Mouse (Mus musculus) midbrain, embryonic 11.5 days (tissue): ENCODE measurements at regions not wholly inside any gene's neighbourhood (a gene's known extent, or its start where the extent isn't known, plus 50 kb on each side); places are given as distances from the start of the nearest gene placed in this dataset.

Source experiments
- ATAC-seq: fragments of 200-750 bp; cut with Nextera tagmentation; 2 replicates; pipeline ENCODE4 v1.8.0; 2017; ENCODE audit warnings: moderate TSS enrichment, moderate library complexity; ENCODE audit not compliant: low FRiP score
- DNase-seq: peaks from one replicate; pipeline ENCODE4 v3.0.0; 2015; ENCODE audit warnings: low spot score; ENCODE audit errors: missing footprints
- H3K27ac ChIP-seq: fragments of 300-500 bp; sonication (generic); 2 replicates; pipeline ENCODE4 v1.5.1; 2014; ENCODE audit warnings: low read depth, low read length
- H3K27me3 ChIP-seq: fragments of 300-500 bp; sonication (generic); 2 replicates; pipeline ENCODE4 v1.6.1; 2014; ENCODE audit warnings: mild to moderate bottlenecking, low read length, moderate library complexity, mixed read lengths; ENCODE audit not compliant: control insufficient read depth, insufficient read depth
- H3K36me3 ChIP-seq: fragments of 300-500 bp; sonication (generic); 2 replicates; pipeline ENCODE4 v1.6.1; 2014; ENCODE audit warnings: mild to moderate bottlenecking, low read length, moderate library complexity, mixed read lengths; ENCODE audit not compliant: control insufficient read depth, insufficient read depth
- H3K4me1 ChIP-seq: fragments of 300-500 bp; sonication (generic); 2 replicates; pipeline ENCODE4 v1.6.1; 2014; ENCODE audit warnings: low read length; ENCODE audit not compliant: control insufficient read depth, insufficient read depth
- H3K4me2 ChIP-seq: fragments of 300-500 bp; sonication (generic); 2 replicates; pipeline ENCODE4 v1.6.1; 2014; ENCODE audit warnings: mild to moderate bottlenecking, moderate library complexity
- H3K4me3 ChIP-seq: fragments of 300-500 bp; sonication (generic); 2 replicates; pipeline ENCODE4 v1.5.1; 2014; ENCODE audit warnings: low read depth, low read length
- H3K9ac ChIP-seq: fragments of 300-500 bp; sonication (generic); 2 replicates; pipeline ENCODE4 v1.6.1; 2014; ENCODE audit warnings: low read length
- H3K9me3 ChIP-seq: fragments of 300-500 bp; sonication (generic); 2 replicates; pipeline ENCODE4 v1.6.1; 2016; ENCODE audit warnings: low read length; ENCODE audit not compliant: control insufficient read depth
- WGBS: fragments of 180-500 bp; shearing (Covaris S2); extraction: QIAGEN DNeasy Blood & Tissue Kit; methylation state at CpG from one replicate; pipeline ENCODE4 v1.1.7; 2014; 5-methylcytosine and 5-hydroxymethylcytosine counted together

DNA sequence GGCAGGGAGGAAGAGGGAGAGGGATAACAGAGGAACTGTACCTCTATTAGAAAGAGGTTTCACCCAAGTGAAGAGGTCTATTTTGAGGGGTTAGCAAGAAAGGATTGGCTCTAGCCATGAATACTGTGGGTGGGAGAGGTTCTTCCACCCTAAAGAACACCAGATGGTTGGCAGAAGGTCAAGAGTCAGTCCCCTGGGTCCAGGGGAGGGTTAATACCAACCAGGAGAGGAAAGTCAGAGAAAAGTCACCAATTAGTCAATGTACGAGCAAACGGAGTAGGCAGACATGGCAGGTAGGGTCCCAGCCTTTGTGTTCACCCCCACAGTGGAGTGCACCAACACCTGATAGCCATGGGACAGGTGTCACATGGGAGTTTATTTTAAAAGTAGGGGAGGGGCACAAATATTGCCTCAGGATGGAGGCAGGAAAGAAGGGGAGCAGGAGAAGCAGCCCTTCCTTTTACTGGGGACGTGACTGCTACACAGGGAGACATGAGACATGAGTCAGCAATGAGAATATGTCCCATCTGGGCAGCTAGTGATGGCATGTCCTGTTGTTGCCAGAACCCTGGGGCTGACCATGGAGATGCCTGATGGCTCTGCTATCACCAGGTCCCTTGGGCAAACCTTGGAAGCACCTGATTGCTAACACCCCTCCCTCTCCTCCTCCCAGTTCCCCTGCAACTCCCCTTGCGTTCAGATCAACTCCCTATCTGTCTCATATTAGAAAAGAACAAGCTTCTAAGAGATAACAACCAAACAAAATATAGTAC is 593.4 kb upstream of the Cited2 start:
- Histone ChIP-seq H3K36me3 (no peaks in the 10 kb centered on the region), H3K27me3 (no peaks in the 10 kb centered on the region), H3K27ac (no peak overlapping the region), H3K9me3 (peaks cover 4% of the 10 kb centered on the region; the same call in 1 of the 2 replicates), H3K4me3 (no peak overlapping the region), H3K9ac (no peak overlapping the region), H3K4me1 (no peaks in the 10 kb centered on the region), H3K4me2 (no peak overlapping the region)
- ATAC-seq (no peak), DNase-seq (no peak)
- WGBS = 86% methylated on average over 4 of the region's 4 CpGs

GRCm38 (mm10) chr10:17130661-17131060 is 592.4 kb upstream of the Cited2 start:
- Histone ChIP-seq H3K9ac (no peak overlapping the region), H3K4me1 (no peaks in the 10 kb centered on the region), H3K36me3 (no peaks in the 10 kb centered on the region), H3K9me3 (no peaks in the 10 kb centered on the region), H3K4me2 (no peak overlapping the region), H3K27me3 (no peaks in the 10 kb centered on the region), H3K4me3 (no peak overlapping the region), H3K27ac (no peak overlapping the region)
- 83% methylated on average over 1 of the region's 1 CpGs for WGBS
- ATAC-seq (no peak), DNase-seq (no peak)

DNA sequence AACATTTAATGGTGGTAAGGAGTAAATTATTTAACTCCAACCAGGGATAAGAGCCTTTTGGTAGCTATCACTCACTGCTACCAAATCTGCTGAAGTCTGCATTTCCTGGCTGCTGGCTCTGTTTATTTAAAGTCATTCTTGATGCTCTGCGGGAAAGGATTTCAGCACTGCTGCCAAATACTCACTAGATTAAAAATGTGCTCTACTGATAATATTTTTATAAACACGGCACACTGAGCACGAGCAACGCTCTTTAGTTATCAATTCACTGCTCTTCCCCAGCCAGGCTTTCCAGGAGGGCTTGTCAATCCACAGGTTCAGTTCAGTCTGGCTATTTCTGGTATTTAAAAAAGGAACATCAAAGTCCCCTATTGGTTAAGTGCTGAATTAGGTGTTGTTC is 591.3 kb upstream of the Cited2 start:
- Histone ChIP-seq H3K9ac (no peak overlapping the region), H3K4me3 (no peak overlapping the region), H3K4me2 (no peak overlapping the region), H3K4me1 (no peaks in the 10 kb centered on the region), H3K36me3 (no peaks in the 10 kb centered on the region), H3K9me3 (no peaks in the 10 kb centered on the region), H3K27ac (no peak overlapping the region), H3K27me3 (no peaks in the 10 kb centered on the region)
- 69% methylated on average over 4 of the region's 4 CpGs for WGBS
- DNase-seq (no peak), ATAC-seq (no peak)

- no peak overlapping the region for H3K4me3 ChIP-seq
- H3K9me3 ChIP-seq = no peaks in the 10 kb centered on the region
- ATAC-seq (no peak), DNase-seq (no peak)
- no peaks in the 10 kb centered on the region for H3K36me3 ChIP-seq
- no peaks in the 10 kb centered on the region for H3K4me1 ChIP-seq
- H3K4me2 ChIP-seq = no peak overlapping the region
- no peaks in the 10 kb centered on the region for H3K27me3 ChIP-seq
- no peak overlapping the region for H3K27ac ChIP-seq
- 73% methylated on average over 3 of the region's 3 CpGs for WGBS
- H3K9ac ChIP-seq = no peak overlapping the region
Measured at GRCm38 (mm10) chr10:17175385-17175784, 547.6 kb upstream of the Cited2 start.

GRCm38 (mm10) chr10:17177054-17177453 is 546.0 kb upstream of the Cited2 start:
- Histone ChIP-seq H3K9me3 (no peaks in the 10 kb centered on the region), H3K27me3 (no peaks in the 10 kb centered on the region), H3K27ac (no peak overlapping the region), H3K36me3 (no peaks in the 10 kb centered on the region), H3K4me1 (no peaks in the 10 kb centered on the region), H3K4me3 (no peak overlapping the region), H3K4me2 (no peak overlapping the region), H3K9ac (no peak overlapping the region)
- DNase-seq (no peak), ATAC-seq (peak; percentile 72; the same call in 1 of the 2 replicates)
- WGBS = 52% methylated on average over 1 of the region's 1 CpGs

DNA sequence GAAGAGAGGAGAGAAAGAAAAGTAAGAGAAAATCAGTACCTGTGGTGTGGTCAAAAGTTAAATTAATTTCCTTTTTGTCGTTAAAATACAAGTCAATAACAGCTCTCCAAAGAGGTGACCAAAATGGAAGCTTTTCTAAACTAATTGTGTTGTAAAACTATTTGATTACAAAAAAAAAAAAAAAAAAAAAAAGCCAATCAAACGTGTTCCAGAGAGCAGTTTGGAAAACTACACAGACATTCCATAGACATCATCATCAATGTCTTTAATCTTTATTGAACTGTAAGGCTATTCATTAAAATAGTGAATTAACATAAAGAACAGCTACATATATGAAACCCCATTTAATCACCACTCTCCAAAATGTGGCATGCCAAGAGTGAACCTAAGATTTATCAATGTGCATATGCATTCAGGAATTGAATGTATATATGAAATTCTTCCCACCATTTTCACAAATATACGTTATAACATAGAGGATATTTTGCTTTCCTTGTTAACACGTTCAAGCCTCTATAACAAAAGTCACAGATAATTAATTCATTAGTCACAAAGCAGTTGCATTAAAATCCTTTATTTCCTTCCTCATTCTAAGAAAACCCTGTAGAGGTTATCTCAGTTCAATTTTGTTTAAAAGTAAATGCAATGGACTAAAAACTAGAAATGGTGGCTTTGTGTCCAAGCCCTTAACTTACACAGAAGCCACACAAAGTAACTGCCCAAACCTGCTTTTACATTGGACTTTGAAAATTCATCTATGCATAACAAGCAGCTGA is 545.3 kb upstream of the Cited2 start:
- no peaks in the 10 kb centered on the region for H3K27me3 ChIP-seq
- WGBS = 68% methylated on average over 4 of the region's 4 CpGs
- no peak overlapping the region for H3K4me2 ChIP-seq
- no peaks in the 10 kb centered on the region for H3K36me3 ChIP-seq
- H3K9ac ChIP-seq = no peak overlapping the region
- no peak overlapping the region for H3K4me3 ChIP-seq
- ATAC-seq (no peak), DNase-seq (no peak)
- no peaks in the 10 kb centered on the region for H3K9me3 ChIP-seq
- no peak overlapping the region for H3K27ac ChIP-seq
- no peaks in the 10 kb centered on the region for H3K4me1 ChIP-seq

GRCm38 (mm10) chr10:17178627-17179026 is 544.4 kb upstream of the Cited2 start:
- Histone ChIP-seq H3K27me3 (no peaks in the 10 kb centered on the region), H3K9ac (no peak overlapping the region), H3K4me1 (no peaks in the 10 kb centered on the region), H3K36me3 (no peaks in the 10 kb centered on the region), H3K9me3 (no peaks in the 10 kb centered on the region), H3K27ac (no peak overlapping the region), H3K4me2 (no peak overlapping the region), H3K4me3 (no peak overlapping the region)
- DNase-seq = no peak
- peak; percentile 88 for ATAC-seq

- Histone ChIP-seq H3K9me3 (no peaks in the 10 kb centered on the region), H3K4me3 (no peak overlapping the region), H3K36me3 (no peaks in the 10 kb centered on the region), H3K4me1 (peaks cover 2% of the 10 kb centered on the region), H3K27me3 (no peaks in the 10 kb centered on the region), H3K4me2 (no peak overlapping the region), H3K9ac (no peak overlapping the region), H3K27ac (no peak overlapping the region)
- DNase-seq (no peak), ATAC-seq (no peak)
- 64% methylated on average over 2 of the region's 2 CpGs for WGBS
Measured at GRCm38 (mm10) chr10:17184418-17184817, 538.6 kb upstream of the Cited2 start.

DNA sequence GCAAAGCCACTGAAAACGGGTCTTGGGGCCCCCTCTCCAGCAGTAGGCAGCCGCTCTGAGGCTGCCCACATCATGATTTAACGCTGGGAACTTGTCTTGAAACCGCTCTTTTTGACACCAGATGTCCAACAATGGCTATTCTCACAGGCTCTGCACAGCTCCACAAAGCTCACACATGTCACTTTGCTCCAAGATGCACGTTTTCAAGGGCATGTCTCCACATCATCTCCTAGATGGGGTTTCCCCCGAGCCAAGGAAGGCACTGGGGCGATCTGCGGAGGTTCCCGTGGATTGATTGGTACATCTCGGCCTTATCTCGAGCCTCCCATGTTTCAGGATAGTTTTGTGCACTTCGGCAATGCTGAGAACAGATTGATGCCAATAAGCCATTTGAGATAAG is 526.8 kb upstream of the Cited2 start:
- H3K27ac ChIP-seq = peak overlapping the region; percentile 17; the same call in 1 of the 2 replicates
- 76% methylated on average over 12 of the region's 12 CpGs for WGBS
- no peak overlapping the region for H3K4me2 ChIP-seq

More for the DNA sequence above, 526.8 kb upstream of the Cited2 start:
- no peaks in the 10 kb centered on the region for H3K4me1 ChIP-seq
- DNase-seq (peak; percentile 84), ATAC-seq (peak; percentile 76)
- no peaks in the 10 kb centered on the region for H3K36me3 ChIP-seq
- no peaks in the 10 kb centered on the region for H3K9me3 ChIP-seq
- no peaks in the 10 kb centered on the region for H3K27me3 ChIP-seq
- H3K4me3 ChIP-seq = no peak overlapping the region
- no peak overlapping the region for H3K9ac ChIP-seq
